Mouse (Mus musculus): ENCODE measurements around the gene Lsm10.

DNA sequence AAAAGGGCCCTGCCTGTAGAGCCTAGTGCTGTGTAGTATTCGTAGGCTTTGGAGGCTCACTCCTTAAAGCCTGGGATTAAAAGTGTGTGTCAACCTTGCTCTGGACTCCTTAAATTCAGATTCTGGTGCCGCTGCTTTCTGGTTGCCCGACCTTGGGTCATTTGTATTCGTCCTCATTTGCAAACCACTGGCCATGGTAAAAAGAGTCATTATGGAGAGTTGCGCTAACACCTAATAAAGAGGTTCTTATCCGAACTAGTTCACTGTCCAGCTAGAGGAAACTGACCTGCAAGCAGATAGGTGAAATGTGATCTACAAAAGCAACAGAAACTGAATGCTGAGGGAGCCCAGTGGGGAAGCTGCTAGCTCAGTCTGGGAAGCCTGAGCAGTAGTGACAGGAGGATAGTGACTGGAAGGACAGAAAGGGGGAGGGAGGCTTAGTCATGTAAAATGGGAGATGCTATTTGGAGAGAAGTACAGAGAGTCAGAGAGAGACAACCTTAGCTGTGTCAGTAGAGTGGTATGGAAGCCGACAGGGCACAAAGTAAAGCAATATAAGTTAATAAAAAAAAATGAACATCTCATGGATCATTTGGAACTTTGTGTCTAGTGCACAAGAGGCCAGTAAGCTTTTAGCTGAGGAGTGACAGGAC, 8.8 kb downstream of the Lsm10 start:
- TF ChIP-seq CTCF (IDR thresholded peaks at IDR 0.05; ENCODE audit: low read depth) (no peak), EP300 (IDR thresholded peaks at IDR 0.05; ENCODE audit: low read depth) (no peak)
